Mouse (Mus musculus): ENCODE measurements around the gene Cxcl10. TPM values are rescaled to one million over a fixed set of nuclear protein-coding genes. Genes with fewer than 3 reads are reported as not detected.

The Cxcl10 gene
- polyA plus RNA-seq (2012; ENCODE audit: low replicate concordance) = 0.77 TPM in 1 of 2 replicates, not detected in the other

GRCm38 (mm10) chr5:92348794-92349413 is at the start of gene Cxcl10:
Cxcl10 (minus strand) TSS chr5:92348889.

GRCm38 (mm10) chr5:92331635-92332338 is 16.9 kb downstream of the Cxcl10 start, which contains the start of gene Art3:
Art3 (plus strand) TSS chr5:92331827.

GRCm38 (mm10) chr5:92327929-92328328 is 20.8 kb downstream of the Cxcl10 start, which contains the start of gene Cxcl9:
Cxcl9 (minus strand) TSS chr5:92328079.

GRCm38 (mm10) chr5:92309681-92310511 is 38.8 kb downstream of the Cxcl10 start, which contains the start of gene Sdad1:
Sdad1 (minus strand) TSS chr5:92310479.

Other genes starting within 250 kb of the Cxcl10 start
- 3.6 and 111 TPM in 2 replicates for gene Uso1, start 211.0 kb downstream of the Cxcl10 start, polyA plus RNA-seq (2012; ENCODE audit: low replicate concordance)
- not detected in 2 replicates for gene U90926, start 133.5 kb downstream of the Cxcl10 start, polyA plus RNA-seq (2012; ENCODE audit: low replicate concordance)
- not detected in 2 replicates for gene Ppef2, start 92.6 kb downstream of the Cxcl10 start, polyA plus RNA-seq (2012; ENCODE audit: low replicate concordance)
- 9.9 and 20.4 TPM in 2 replicates for gene Naaa, start 70.7 kb downstream of the Cxcl10 start, polyA plus RNA-seq (2012; ENCODE audit: low replicate concordance)
- 53.0 and 55.4 TPM in 2 replicates for gene Sdad1, start 38.4 kb downstream of the Cxcl10 start, polyA plus RNA-seq (2012; ENCODE audit: low replicate concordance)
- gene Cxcl9, start 20.8 kb downstream of the Cxcl10 start, polyA plus RNA-seq (2012; ENCODE audit: low replicate concordance) = 1.5 and 2.3 TPM in 2 replicates
- not detected in 2 replicates for gene Art3, start 17.1 kb downstream of the Cxcl10 start, polyA plus RNA-seq (2012; ENCODE audit: low replicate concordance)
- gene Nup54, start 86.3 kb upstream of the Cxcl10 start, polyA plus RNA-seq (2012; ENCODE audit: low replicate concordance) = 2.9 and 27.9 TPM in 2 replicates
- 6.4 and 7.3 TPM in 2 replicates for gene Scarb2, start 157.9 kb upstream of the Cxcl10 start, polyA plus RNA-seq (2012; ENCODE audit: low replicate concordance)
- gene Fam47e, start 206.2 kb upstream of the Cxcl10 start, polyA plus RNA-seq (2012; ENCODE audit: low replicate concordance) = not detected in 2 replicates

Data from leukemia stem cell, adult 10-12 weeks (primary cell).